Mouse (Mus musculus) heart, embryonic 13.5 days (tissue): ENCODE measurements around the gene March9. TPM values are rescaled to one million over a fixed set of nuclear protein-coding genes. Genes with fewer than 3 reads are reported as not detected.

Experiments
- ATAC-seq: fragments of 200-750 bp; cut with Nextera tagmentation; 2 replicates; pipeline ENCODE4 v1.8.0; 2017; ENCODE audit warnings: moderate TSS enrichment; ENCODE audit not compliant: insufficient number of reproducible peaks, low FRiP score, low TSS enrichment; ENCODE audit errors: extremely low read depth
- H3K27ac ChIP-seq: fragments of 300-500 bp; sonication (generic); replicated peaks from 2 replicates; pipeline ENCODE4 v1.5.1; 2015; ENCODE audit warnings: moderate library complexity, mild to moderate bottlenecking, inconsistent platforms
- H3K27me3 ChIP-seq: fragments of 300-500 bp; sonication (generic); replicated peaks from 2 replicates; pipeline ENCODE4 v1.6.1; 2015; ENCODE audit warnings: mild to moderate bottlenecking, inconsistent platforms
- H3K36me3 ChIP-seq: fragments of 300-500 bp; sonication (generic); 2 replicates; pipeline ENCODE4 v1.6.1; 2015; ENCODE audit warnings: mild to moderate bottlenecking, inconsistent platforms
- H3K4me1 ChIP-seq: fragments of 300-500 bp; sonication (generic); 2 replicates; pipeline ENCODE4 v1.6.1; 2015; ENCODE audit warnings: inconsistent platforms
- H3K4me2 ChIP-seq: fragments of 300-500 bp; sonication (generic); 2 replicates; pipeline ENCODE4 v1.6.1; 2015; ENCODE audit warnings: inconsistent platforms, mild to moderate bottlenecking, moderate library complexity
- H3K4me3 ChIP-seq: fragments of 300-500 bp; sonication (generic); 2 replicates; pipeline ENCODE4 v1.5.1; 2015; ENCODE audit warnings: moderate library complexity, mild to moderate bottlenecking, inconsistent platforms
- H3K9ac ChIP-seq: fragments of 300-500 bp; sonication (generic); 2 replicates; pipeline ENCODE4 v1.6.1; 2015; ENCODE audit warnings: inconsistent platforms, mild to moderate bottlenecking, moderate library complexity
- H3K9me3 ChIP-seq: fragments of 300-500 bp; sonication (generic); 2 replicates; pipeline ENCODE4 v1.6.1; 2016; ENCODE audit warnings: inconsistent platforms
- WGBS: fragments of 180-500 bp; shearing (Covaris S2); methylation state at CpG from one replicate; pipeline ENCODE4 v1.1.7; 2015; ENCODE audit warnings: mixed read lengths; 5-methylcytosine and 5-hydroxymethylcytosine counted together
- polyA plus RNA-seq: library from polyadenylated mRNA; unstranded; fragments of >200 nt; fragmentation: Nextera tagmentation; extraction: Ambion mirVana; gene quantifications from 2 replicates; pipeline ENCODE4 v1.2.1, GENCODE M21; 2015

March9 gene
- 0.12 and 0.18 TPM in 2 replicates for polyA plus RNA-seq

GRCm38 (mm10) chr10:127059968-127060916 lies at the start of gene March9:
TSS of gene March9 (minus strand) at chr10:127060184.
- H3K4me3 ChIP-seq = peak within 1 kb of the TSS; percentile 78
- H3K36me3 ChIP-seq = peaks cover 16% of the 10 kb centered on the region
- H3K27me3 ChIP-seq = peaks cover 69% of the 10 kb centered on the region
- H3K4me2 ChIP-seq = peak within 1 kb of the TSS; percentile 98
- no peak within 1 kb of the TSS; the same call in 1 of the 2 replicates for H3K27ac ChIP-seq
- ATAC-seq = peak; percentile 35
- H3K9ac ChIP-seq = peak within 1 kb of the TSS; percentile 86
- 2% methylated on average over 58 of the region's 72 CpGs for WGBS
- H3K4me1 ChIP-seq = peaks cover 38% of the 10 kb centered on the region
- no peaks in the 10 kb centered on the region for H3K9me3 ChIP-seq

GRCm38 (mm10) chr10:127108262-127108583 lies 48.2 kb upstream of the March9 start:
- H3K4me3 ChIP-seq = no peak overlapping the region
- no peak overlapping the region for H3K4me2 ChIP-seq
- H3K36me3 ChIP-seq = peaks cover 39% of the 10 kb centered on the region
- ATAC-seq = no peak
- H3K4me1 ChIP-seq = no peaks in the 10 kb centered on the region
- no peaks in the 10 kb centered on the region for H3K9me3 ChIP-seq
- no peaks in the 10 kb centered on the region for H3K27me3 ChIP-seq
- no peak overlapping the region for H3K9ac ChIP-seq
- H3K27ac ChIP-seq = no peak overlapping the region
- 70% methylated on average over 3 of the region's 3 CpGs for WGBS

DNA sequence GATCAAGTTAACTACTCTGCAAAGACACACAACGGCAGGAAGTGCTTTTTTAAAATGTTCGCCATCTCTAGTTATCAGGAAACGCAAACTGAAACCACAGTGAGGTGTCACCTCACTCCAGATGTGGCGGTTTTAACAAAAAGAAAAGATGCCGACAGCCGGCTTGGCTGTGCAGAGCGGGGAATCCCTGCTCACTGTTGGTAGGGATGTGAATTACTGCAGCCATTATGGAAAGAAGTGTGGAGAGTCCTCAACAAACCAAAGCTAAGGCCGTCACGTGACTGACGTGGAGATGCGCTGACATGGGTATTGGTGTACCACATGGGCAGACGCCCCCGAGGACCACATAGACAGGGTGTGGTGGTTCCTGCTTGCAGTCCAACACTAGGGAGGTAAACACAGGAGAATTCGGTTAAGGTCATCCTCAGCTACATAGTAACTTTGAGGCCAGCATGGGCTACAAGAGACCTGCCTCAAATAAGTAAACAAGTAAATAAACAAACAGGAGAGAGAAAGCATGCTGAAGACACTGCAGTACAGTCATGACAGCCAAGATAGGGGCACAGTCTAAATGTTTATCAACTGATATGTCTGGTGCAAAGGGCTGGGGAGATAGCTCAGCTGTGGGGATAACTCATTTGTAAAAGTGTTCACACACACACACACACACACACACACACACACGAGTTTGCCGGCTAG lies 47.7 kb upstream of the March9 start:
- Histone ChIP-seq H3K4me2 (no peak overlapping the region), H3K4me1 (no peaks in the 10 kb centered on the region), H3K36me3 (peaks cover 34% of the 10 kb centered on the region), H3K27me3 (no peaks in the 10 kb centered on the region), H3K9ac (no peak overlapping the region), H3K9me3 (no peaks in the 10 kb centered on the region), H3K27ac (no peak overlapping the region), H3K4me3 (no peak overlapping the region)
- ATAC-seq = no peak
- WGBS = 83% methylated on average over 16 of the region's 16 CpGs

DNA sequence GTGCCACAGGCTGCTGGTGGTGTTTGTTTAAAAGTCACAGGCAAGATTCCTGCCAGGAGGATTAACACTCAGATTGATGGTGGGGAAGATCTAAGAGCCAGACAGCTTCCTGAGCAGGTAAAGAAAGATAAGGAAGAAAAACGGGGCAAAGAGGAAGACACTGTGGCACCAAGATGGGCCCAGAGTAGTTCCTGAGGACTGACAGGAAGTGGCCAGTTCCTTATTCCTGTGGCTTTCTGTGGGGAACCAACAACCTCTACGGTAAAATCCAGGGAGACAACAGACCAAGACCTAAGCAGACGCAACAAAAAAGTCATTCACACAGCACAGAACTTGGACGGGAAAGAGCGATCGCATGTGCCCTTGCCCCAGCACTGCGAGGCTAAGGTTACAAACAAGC lies 43.6 kb upstream of the March9 start:
- no peaks in the 10 kb centered on the region for H3K9me3 ChIP-seq
- peaks cover 33% of the 10 kb centered on the region for H3K36me3 ChIP-seq
- no peak for ATAC-seq
- WGBS = 72% methylated on average over 7 of the region's 7 CpGs
- H3K9ac ChIP-seq = no peak overlapping the region
- H3K4me3 ChIP-seq = no peak overlapping the region
- H3K4me1 ChIP-seq = no peaks in the 10 kb centered on the region
- H3K27ac ChIP-seq = no peak overlapping the region
- H3K4me2 ChIP-seq = no peak overlapping the region
- no peaks in the 10 kb centered on the region for H3K27me3 ChIP-seq

DNA sequence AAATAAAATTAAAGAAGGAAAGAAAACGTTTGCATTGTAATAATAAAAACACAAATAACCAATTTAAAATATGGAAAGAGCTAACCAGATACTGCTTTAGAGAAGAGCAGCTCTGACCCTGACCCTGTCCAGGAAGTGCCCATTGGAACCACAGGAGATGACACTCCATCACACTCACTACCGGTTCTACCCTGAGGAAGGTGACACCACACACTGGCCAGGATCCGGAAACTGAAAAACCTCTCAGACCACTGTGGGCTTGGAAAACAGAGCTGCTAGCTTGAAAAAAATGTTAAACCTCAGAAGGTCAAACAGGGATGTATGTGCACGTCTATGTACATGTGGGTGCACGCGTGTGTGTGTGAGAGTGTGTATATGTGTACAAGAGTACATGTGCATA lies 41.2 kb upstream of the March9 start:
- Histone ChIP-seq H3K4me3 (no peak overlapping the region), H3K4me1 (no peaks in the 10 kb centered on the region), H3K9me3 (no peaks in the 10 kb centered on the region), H3K9ac (no peak overlapping the region), H3K27me3 (no peaks in the 10 kb centered on the region), H3K27ac (no peak overlapping the region), H3K36me3 (peaks cover 46% of the 10 kb centered on the region), H3K4me2 (no peak overlapping the region)
- 77% methylated on average over 6 of the region's 6 CpGs for WGBS
- ATAC-seq = no peak

GRCm38 (mm10) chr10:127100414-127100813 lies 40.4 kb upstream of the March9 start:
- Histone ChIP-seq H3K9me3 (no peaks in the 10 kb centered on the region), H3K36me3 (peaks cover 49% of the 10 kb centered on the region), H3K9ac (no peak overlapping the region), H3K4me1 (peaks cover under 1% of the 10 kb centered on the region; the same call in 1 of the 2 replicates), H3K27me3 (no peaks in the 10 kb centered on the region), H3K4me2 (no peak overlapping the region), H3K27ac (no peak overlapping the region), H3K4me3 (no peak overlapping the region)
- no peak for ATAC-seq
- whole genome bisulfite sequencing = 67% methylated on average over 8 of the region's 8 CpGs

- H3K36me3 ChIP-seq = peaks cover 48% of the 10 kb centered on the region
- H3K4me1 ChIP-seq = peaks cover 6% of the 10 kb centered on the region
- no peak overlapping the region for H3K9ac ChIP-seq
- no peak overlapping the region for H3K4me3 ChIP-seq
- H3K27ac ChIP-seq = no peak overlapping the region
- ATAC-seq = no peak
- no peaks in the 10 kb centered on the region for H3K9me3 ChIP-seq
- no peak overlapping the region for H3K4me2 ChIP-seq
- WGBS = 91% methylated on average over 15 of the region's 15 CpGs
- H3K27me3 ChIP-seq = no peaks in the 10 kb centered on the region
Observed at GRCm38 (mm10) chr10:127099868-127100267, 39.9 kb upstream of the March9 start.

DNA sequence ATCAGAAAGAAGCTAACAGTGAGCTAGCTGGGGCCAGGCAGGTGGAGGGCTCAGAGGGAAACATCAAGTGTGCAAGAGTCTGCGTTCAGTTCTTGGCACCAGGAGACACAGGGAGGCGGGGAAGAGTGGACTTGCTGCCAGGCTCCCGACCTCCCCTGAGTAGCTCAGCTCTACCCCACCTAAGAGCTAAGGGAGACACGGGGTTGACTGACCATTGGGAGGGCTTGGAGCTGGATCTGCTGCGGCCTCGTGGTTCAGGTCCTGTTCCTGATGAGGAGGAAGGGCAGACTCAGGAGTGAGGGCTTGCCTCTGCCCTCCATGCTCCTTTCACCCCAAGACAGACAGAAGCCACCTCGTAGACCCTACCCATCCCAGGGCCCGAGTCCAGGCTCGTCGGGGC lies 39.2 kb upstream of the March9 start:
- Histone ChIP-seq H3K27ac (no peak overlapping the region), H3K4me3 (no peak overlapping the region), H3K9ac (no peak overlapping the region), H3K27me3 (no peaks in the 10 kb centered on the region), H3K36me3 (peaks cover 48% of the 10 kb centered on the region), H3K9me3 (no peaks in the 10 kb centered on the region), H3K4me2 (no peak overlapping the region), H3K4me1 (peaks cover 12% of the 10 kb centered on the region)
- 74% methylated on average over 10 of the region's 10 CpGs for WGBS
- ATAC-seq = no peak

GRCm38 (mm10) chr10:127098514-127098913 lies 38.5 kb upstream of the March9 start:
- WGBS = 72% methylated on average over 20 of the region's 20 CpGs
- H3K9me3 ChIP-seq = no peaks in the 10 kb centered on the region
- H3K36me3 ChIP-seq = peaks cover 48% of the 10 kb centered on the region
- H3K4me3 ChIP-seq = no peak overlapping the region
- ATAC-seq = no peak
- no peak overlapping the region for H3K27ac ChIP-seq
- H3K9ac ChIP-seq = no peak overlapping the region
- peaks cover 5% of the 10 kb centered on the region for H3K27me3 ChIP-seq
- H3K4me1 ChIP-seq = peaks cover 15% of the 10 kb centered on the region
- H3K4me2 ChIP-seq = no peak overlapping the region

DNA sequence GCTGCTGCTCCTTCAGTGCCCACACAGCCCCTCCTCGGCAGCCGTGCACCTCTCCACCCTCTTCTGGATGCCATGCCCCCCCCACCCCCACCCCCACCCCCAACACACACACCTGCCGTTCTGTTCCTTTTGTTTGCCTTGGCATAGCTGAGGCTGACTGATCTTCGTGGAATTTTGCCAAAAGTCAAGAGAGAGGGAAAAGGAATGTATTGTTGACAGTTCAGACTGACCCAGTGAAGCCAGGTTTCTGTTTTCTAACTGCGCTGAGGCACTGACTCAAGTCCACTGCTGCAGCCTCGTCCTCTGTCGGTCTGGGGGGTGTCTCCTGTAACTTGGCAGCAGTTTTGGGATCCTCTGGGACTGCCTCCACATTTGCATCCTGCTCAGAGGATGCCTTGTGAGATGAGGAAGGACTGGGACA lies 34.4 kb upstream of the March9 start:
- H3K9ac ChIP-seq = no peak overlapping the region
- H3K27ac ChIP-seq = 0 out of 2 replicates have a peak overlapping the region, but pooled peaks have one; percentile 2
- no peak overlapping the region for H3K4me2 ChIP-seq
- H3K27me3 ChIP-seq = peaks cover 46% of the 10 kb centered on the region
- H3K9me3 ChIP-seq = no peaks in the 10 kb centered on the region
- no peak overlapping the region for H3K4me3 ChIP-seq
- H3K4me1 ChIP-seq = peaks cover 29% of the 10 kb centered on the region
- peaks cover 41% of the 10 kb centered on the region for H3K36me3 ChIP-seq
- WGBS = 32% methylated on average over 7 of the region's 7 CpGs
- no peak for ATAC-seq

DNA sequence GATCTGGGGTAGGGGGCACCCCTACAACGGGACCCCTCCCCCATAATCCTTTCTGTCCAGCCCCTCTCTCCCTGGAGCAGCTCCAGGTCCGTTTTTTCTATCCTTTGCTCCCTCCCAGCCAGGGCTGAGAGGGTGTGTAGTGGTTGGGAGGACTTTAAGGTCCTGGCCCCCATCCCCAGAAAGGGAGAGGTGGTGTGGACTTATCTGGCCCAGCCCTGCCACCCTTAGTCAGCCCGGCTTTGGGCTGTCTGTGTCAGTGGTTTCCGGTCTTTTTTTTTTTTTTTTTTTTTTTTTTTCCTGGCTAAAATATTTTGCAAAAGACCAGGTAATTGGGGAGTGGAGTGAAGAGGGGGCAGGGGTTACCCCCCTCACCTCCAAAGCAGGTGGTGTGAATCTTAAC lies 32.8 kb upstream of the March9 start:
- Histone ChIP-seq H3K9me3 (no peaks in the 10 kb centered on the region), H3K27ac (no peak overlapping the region), H3K36me3 (peaks cover 25% of the 10 kb centered on the region), H3K4me3 (no peak overlapping the region), H3K9ac (no peak overlapping the region), H3K4me1 (peaks cover 29% of the 10 kb centered on the region), H3K4me2 (no peak overlapping the region), H3K27me3 (peaks cover 63% of the 10 kb centered on the region)
- WGBS = 41% methylated on average over 4 of the region's 4 CpGs
- ATAC-seq = no peak
